Mouse (Mus musculus) brain, embryonic 14.5 days (tissue): ENCODE results near the gene Dnase2a.

ENCODE experiments used
- CTCF ChIP-seq: fragments of 200-500 bp; IDR thresholded peaks from 2 replicates; pipeline ENCODE4 v1.5.1; 2012; ENCODE audit warnings: inconsistent platforms, mild to moderate bottlenecking, moderate library complexity, borderline replicate concordance; ENCODE audit not compliant: insufficient read depth, insufficient read length; ENCODE audit errors: extremely low read depth
- POLR2A ChIP-seq: fragments of 200-500 bp; IDR thresholded peaks from 2 replicates; pipeline ENCODE4 v1.6.1; 2012; ENCODE audit warnings: mild to moderate bottlenecking, inconsistent platforms, borderline replicate concordance; ENCODE audit not compliant: poor library complexity, insufficient read depth, insufficient read length, severe bottlenecking; ENCODE audit errors: extremely low read depth

- no peak for TF ChIP-seq CTCF
- TF ChIP-seq POLR2A: no peak
Measured at GRCm38 (mm10) chr8:84917781-84918180, 9.4 kb downstream of the Dnase2a start.
